Mouse (Mus musculus): ENCODE results near the gene Myrip.

The Myrip gene

DNA sequence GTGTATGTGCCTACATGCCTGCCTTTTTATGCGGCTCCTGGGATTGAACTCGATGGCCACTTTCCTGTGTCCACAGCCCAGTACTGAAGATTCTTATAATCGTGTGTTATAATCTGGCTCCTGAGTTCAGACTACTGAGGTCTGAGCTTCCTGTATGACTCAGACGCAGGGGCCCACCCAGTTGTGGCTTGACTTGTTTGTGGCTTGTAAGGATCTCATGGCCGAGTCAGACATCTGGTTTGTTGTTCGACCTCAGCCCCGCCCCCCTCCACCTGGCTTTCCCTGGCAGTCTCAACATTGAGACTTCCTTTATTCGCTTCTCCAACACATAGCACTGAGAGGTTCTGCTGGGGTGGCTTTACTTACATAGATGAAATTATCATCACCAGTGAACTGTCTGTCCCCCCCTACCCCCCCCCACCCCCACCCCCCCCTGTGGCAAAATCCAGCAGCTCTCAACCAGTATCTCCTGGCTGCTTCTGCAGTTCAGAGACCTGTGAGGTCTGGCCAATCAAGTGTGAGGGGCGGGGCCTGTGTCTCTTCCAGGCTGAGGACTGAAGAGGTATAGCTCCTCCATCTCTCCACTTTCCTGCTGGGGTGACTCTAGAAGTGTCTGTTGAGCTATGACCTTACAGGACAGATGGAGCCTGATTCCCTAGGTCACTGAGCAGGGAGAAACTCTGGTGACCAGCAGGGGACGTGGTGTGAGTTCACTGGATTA lies 38.8 kb downstream of the Myrip start:
- DNase-seq = no peak

- DNase-seq = no peak
Measured at GRCm38 (mm10) chr9:120343123-120343790, 41.9 kb downstream of the Myrip start.

DNA sequence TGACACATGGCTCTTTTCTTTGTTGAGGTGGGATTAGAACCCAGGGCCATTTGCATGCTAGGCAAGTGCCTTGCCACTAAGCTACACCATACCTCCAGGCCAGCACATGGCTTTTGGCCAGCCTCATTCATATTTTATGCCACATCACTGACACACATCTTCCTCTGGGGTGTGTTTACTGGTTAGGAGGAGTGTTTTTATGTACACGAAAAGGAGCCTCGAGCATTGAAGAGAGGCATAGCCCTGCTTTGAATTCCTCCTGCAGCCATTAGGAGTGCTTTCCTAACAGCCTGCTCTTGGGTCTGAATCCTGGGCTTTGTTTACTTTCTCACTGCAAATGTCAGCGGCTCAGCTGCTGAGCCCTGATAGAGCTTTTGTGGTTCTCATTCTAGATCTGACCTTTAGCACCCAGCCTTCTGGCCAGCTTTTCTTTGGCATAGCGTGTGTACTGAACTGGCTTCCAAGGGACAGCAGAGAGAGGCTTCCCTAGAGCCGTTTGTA lies 44.4 kb downstream of the Myrip start:
- peak; percentile 12 for DNase-seq

DNA sequence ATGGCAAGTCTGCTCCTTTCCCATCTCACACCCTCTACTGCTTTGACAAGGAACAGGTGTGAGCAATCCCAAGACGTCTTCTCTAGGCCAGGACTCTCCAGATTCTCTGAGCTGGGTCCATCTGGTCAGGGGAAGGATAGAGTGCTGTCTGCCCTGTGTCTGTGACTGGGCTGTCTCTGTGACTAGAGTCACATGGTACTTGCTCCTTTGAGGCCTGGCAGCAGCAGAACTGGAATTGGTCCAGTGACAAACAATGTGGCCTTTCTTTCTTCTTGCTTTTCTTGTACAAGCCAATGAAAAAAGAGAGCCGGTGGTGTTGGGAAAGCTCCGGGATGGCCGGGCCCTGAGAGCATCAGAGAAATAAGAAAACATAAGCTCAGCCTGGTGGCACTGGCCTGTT lies 47.8 kb downstream of the Myrip start:
- peak; percentile 66 for DNase-seq

- DNase-seq = no peak
Measured at GRCm38 (mm10) chr9:120350346-120350745, 49.0 kb downstream of the Myrip start.

GRCm38 (mm10) chr9:120351061-120351460 lies 49.7 kb downstream of the Myrip start:
- no peak for DNase-seq

DNA sequence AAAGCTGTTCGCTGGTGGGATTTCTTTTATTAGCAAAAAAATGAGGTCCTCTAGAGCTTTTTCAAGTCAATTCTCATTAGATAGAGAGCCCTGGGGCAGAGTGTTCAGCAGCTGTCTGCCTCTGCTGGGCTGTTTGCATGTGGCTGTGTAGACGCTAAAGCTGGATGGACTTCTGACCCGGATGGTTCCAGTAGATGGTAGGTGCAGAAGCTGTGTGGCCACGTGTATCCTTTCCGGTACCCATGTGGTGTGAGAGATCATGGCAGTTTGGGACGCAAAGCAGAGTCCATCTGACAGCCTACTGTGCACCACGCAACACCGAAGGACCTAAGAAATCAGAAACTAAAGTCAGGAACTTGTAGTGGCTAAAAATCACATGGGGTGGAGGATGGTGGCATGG lies 50.2 kb downstream of the Myrip start:
- no peak for DNase-seq

DNA sequence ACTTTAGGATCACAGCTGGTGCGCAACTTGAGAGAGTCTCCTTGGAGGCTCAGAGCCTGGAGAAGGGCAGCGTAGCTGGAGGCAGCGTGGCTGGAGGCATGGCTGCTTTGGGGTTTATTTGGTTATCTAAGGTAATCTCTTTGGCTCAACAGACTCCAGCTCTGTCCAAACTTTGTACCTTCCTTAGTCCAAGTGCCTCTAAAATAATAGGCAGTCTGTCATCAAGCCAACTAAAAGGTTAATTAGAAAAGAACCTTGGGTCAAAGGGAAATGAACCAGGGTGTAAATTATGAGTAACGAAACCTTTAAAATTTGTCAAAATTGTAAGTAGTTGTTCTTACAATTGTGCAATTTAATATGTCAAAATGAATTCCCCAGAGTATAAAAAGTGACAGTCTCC lies 51.7 kb downstream of the Myrip start:
- no peak for DNase-seq

DNA sequence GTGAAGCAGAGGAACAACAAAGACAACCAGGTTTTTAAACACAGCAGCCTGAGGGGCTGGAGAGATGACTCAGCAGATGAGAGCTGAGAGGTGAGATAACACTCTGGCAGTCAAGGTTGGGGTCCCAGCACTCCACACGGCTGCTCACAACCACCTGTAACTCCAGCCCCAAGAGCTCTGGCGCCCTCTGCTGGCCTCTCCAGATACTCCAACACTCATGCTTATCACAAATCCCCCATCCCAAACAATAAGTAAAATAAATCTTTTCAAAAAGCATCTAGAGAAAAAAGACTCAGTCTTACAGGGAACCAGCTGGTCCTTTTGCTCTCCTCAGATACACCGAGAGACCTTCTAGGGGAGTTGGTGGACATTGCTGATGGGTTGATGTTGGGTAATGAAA lies 52.7 kb downstream of the Myrip start:
- DNase-seq = no peak

DNA sequence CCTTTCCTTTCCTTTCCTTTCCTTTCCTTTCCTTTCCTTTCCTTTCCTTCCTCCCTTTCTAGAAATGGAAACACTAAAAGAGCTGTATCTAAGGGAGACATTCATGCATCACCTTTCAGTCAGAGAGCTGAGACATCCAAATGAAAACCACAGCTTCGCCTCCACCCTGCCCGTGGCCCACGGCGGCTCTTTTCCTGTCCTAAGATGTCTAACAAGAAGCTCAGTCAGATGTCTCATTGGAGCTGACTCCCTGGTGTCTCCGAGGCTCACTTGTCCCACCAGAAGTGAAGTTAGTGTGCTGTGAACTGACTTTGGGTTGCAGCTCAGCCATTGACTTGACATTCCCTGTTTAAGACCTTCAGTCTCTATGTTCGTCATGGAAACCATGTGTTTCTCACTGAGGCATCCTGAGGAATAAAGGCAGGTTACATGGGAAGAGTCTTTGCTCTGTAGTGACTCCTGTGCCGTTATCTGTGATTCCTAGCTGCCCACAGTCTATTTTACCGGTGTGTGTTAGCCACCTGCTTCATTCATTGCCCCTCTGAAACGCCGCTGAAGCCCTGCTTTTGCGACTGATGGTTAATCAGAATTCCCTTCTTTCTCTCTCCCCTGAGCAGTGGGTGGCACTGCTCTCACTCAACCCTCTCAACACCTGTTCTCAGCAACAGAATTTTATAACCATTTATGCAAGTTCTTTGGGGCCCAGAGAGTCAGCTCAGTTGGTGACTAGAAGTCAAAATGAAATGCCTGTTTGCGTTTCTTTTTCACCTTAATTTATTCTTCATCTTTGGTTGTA lies 53.4 kb downstream of the Myrip start:
- DNase-seq = no peak

DNA sequence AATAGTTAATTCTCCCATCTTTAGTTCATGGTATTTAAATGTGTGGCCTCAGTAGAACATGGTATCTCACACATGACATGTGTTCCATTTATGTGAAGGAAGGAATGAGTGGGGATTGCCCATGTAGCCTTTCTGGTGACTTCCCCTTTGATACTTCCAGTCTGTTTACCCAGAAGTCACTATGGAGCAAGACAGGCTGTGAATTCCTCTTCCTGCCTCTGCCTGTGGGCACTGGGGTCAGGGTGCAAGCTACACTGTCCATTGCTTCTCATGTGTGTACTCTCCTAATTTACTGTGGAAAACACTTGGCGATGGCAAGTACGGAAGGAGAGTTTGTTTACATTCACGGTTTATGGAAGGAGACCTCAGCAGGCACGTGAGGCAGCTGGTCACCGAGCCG lies 55.2 kb downstream of the Myrip start:
- no peak for DNase-seq

- no peak for DNase-seq
Measured at GRCm38 (mm10) chr9:120358060-120358459, 56.7 kb downstream of the Myrip start.

- DNase-seq = peak; percentile 60
Measured at GRCm38 (mm10) chr9:120360397-120361177, 59.3 kb downstream of the Myrip start.

DNA sequence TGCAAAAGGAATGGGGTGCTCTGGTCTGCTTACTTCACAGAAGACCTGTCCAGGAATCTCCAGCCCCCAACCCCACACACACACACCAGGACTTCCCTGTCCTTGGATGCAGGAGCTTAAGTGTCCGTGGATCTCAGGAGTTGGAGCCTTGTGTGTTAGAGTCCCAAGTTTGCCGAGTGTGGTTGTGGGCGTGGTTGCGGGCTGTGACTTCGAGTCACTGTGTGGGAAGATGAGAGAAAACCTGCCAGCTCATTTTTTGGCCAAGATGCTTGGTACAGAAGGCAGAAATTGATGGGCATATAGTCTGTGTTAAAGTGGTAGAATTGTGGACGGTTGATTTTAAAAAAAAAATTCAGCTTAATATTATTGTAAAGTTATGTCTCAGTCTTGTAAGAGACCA lies 60.3 kb downstream of the Myrip start:
- DNase-seq = no peak

GRCm38 (mm10) chr9:120362684-120363083 lies 61.4 kb downstream of the Myrip start:
- DNase-seq = no peak

GRCm38 (mm10) chr9:120364653-120365283 lies 63.5 kb downstream of the Myrip start:
- DNase-seq = no peak

- no peak for DNase-seq
Measured at GRCm38 (mm10) chr9:120367526-120367925, 66.2 kb downstream of the Myrip start.

- DNase-seq = no peak
Measured at GRCm38 (mm10) chr9:120371633-120372032, 70.3 kb downstream of the Myrip start.

DNA sequence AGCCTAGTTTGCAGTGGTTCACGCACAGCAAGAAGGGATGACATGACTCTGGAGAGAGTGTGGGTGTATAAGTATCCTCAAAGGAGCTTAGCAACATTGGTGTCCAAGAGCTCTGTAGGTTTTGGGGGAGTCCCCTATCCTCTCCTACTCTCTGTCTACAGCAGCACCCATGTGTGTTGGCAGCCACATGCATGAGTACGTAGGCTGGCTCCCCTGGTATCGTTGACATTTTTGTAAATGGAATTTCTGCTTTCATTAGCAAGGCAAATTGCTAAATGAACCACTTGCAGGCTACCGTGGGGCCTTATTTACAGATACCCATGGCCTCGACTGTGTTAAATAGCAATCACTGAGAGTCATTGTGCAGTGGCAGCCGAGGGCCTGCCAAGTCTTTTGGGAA lies 71.0 kb downstream of the Myrip start:
- no peak for DNase-seq

GRCm38 (mm10) chr9:120377726-120378125 lies 76.4 kb downstream of the Myrip start:
- DNase-seq = peak; percentile 42

DNA sequence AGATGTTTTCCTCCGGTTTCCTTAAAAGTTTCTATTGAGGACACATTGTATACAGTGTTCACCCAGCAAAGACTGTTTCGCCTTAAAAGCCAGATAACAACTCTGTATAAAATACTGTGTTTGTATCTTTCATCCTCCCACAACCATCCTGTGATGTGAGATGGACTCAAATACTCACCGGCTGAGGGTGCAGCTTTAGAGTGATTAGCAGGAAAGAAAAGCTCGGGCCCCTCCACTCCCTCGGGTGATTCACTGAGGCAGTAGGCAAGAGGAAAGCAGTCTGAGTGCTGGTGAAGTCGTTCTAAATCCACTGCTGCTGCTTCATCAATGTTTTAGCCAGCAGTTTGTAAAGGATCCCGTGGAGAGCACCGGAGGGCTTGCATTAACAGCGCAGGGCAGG lies 93.9 kb downstream of the Myrip start:
- DNase-seq = no peak

GRCm38 (mm10) chr9:120396579-120397185 lies 95.4 kb downstream of the Myrip start:
- peak; percentile 53 for DNase-seq

Measured in cerebellum, adult 11-12 months (tissue).